Mouse (Mus musculus) forebrain, embryonic 12.5 days (tissue): ENCODE measurements at regions not wholly inside any gene's neighbourhood (a gene's known extent, or its start where the extent isn't known, plus 50 kb on each side); places are given as distances from the start of the nearest gene placed in this dataset.
"Not testable (repeated sequence)": the region's sequence is repeated elsewhere in the genome, so short reads cannot be mapped to it uniquely, and the experiment has no call there.

Experiments
- ATAC-seq: fragments of 200-750 bp; cut with Nextera tagmentation; 2 replicates; pipeline ENCODE4 v1.8.0; 2017; ENCODE audit warnings: moderate TSS enrichment; ENCODE audit not compliant: low FRiP score
- H3K27ac ChIP-seq: fragments of 300-500 bp; sonication (generic); 2 replicates; pipeline ENCODE4 v1.5.1; 2016; ENCODE audit warnings: mild to moderate bottlenecking
- H3K27me3 ChIP-seq: fragments of 300-500 bp; sonication (generic); 2 replicates; pipeline ENCODE4 v1.6.1; 2016; ENCODE audit warnings: mild to moderate bottlenecking
- H3K36me3 ChIP-seq: fragments of 300-500 bp; sonication (generic); replicated peaks from 2 replicates; pipeline ENCODE4 v1.6.1; 2016; ENCODE audit warnings: mild to moderate bottlenecking
- H3K4me1 ChIP-seq: fragments of 300-500 bp; sonication (generic); 2 replicates; pipeline ENCODE4 v1.6.1; 2016
- H3K4me2 ChIP-seq: fragments of 300-500 bp; sonication (generic); 2 replicates; pipeline ENCODE4 v1.6.1; 2016; ENCODE audit warnings: mild to moderate bottlenecking, moderate library complexity
- H3K4me3 ChIP-seq: fragments of 300-500 bp; sonication (generic); replicated peaks from 2 replicates; pipeline ENCODE4 v1.5.1; 2016; ENCODE audit warnings: mild to moderate bottlenecking
- H3K9ac ChIP-seq: fragments of 300-500 bp; sonication (generic); 2 replicates; pipeline ENCODE4 v1.6.1; 2016; ENCODE audit warnings: mild to moderate bottlenecking
- H3K9me3 ChIP-seq: fragments of 300-500 bp; sonication (generic); 2 replicates; pipeline ENCODE4 v1.6.1; 2016
- WGBS: fragments of 180-500 bp; shearing (Covaris S2); methylation state at CpG from one replicate; pipeline ENCODE4 v1.1.7; 2016; 5-methylcytosine and 5-hydroxymethylcytosine counted together

- Histone ChIP-seq H3K9ac (no peak overlapping the region), H3K4me1 (no peaks in the 10 kb centered on the region), H3K36me3 (no peaks in the 10 kb centered on the region), H3K9me3 (no peaks in the 10 kb centered on the region), H3K27ac (no peak overlapping the region), H3K27me3 (no peaks in the 10 kb centered on the region), H3K4me2 (no peak overlapping the region), H3K4me3 (no peak overlapping the region)
- no peak for ATAC-seq
- 98% methylated on average over 3 of the region's 3 CpGs for WGBS
Measured at GRCm38 (mm10) chr17:79523230-79523629, 88.4 kb upstream of the Rmdn2 start.

DNA sequence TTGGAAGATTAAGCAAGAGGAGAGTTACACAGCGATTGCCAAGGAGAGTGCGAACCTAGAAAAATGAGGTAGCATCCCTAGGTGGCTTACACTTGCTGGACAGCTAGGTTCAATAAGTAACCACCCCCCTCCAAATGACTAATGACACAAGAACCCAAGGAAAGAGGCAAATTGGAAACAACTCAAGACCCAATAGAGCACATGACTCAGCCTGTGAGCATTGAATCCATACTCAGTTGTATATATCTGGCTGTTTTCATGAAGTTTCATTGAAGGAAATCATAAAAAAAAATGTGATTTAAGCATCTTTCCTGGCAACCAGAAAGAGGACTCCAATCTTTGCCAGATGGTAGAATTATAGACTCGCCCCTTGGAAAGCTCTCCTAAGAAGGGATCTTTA, 84.3 kb upstream of the Rmdn2 start:
- H3K4me3 ChIP-seq, result no peak overlapping the region
- H3K9me3 ChIP-seq, result no peaks in the 10 kb centered on the region
- no peak overlapping the region for H3K9ac ChIP-seq
- ATAC-seq, result no peak
- H3K27me3 ChIP-seq, result no peaks in the 10 kb centered on the region
- no peaks in the 10 kb centered on the region for H3K36me3 ChIP-seq
- no peaks in the 10 kb centered on the region for H3K4me1 ChIP-seq
- no peak overlapping the region for H3K4me2 ChIP-seq
- no peak overlapping the region for H3K27ac ChIP-seq
- WGBS, result 84% methylated on average over 3 of the region's 3 CpGs

DNA sequence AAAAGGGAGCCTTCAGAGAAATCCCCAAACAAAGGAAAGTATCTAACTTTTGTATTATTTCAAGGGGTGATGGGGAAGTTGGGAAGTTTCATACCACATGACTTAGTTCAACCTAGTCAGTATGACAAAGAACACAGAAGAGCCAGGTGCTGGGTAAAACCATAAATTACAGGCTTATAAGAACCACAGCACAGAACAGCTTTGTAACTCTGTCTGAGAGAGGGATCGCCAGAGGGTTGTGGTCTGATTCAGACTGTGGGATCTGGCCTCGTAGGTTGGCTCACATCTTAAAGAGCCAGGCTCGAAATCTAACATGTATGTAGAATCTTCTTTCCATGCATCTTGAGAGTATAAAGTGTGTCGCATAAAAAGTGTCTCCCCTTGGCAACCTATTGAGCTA, 75.1 kb upstream of the Rmdn2 start:
- H3K36me3 ChIP-seq, result no peaks in the 10 kb centered on the region
- H3K4me1 ChIP-seq, result no peaks in the 10 kb centered on the region
- WGBS, result 80% methylated on average over 4 of the region's 4 CpGs
- no peak overlapping the region for H3K9ac ChIP-seq
- no peak overlapping the region for H3K4me3 ChIP-seq
- no peak overlapping the region for H3K27ac ChIP-seq
- no peaks in the 10 kb centered on the region for H3K9me3 ChIP-seq
- no peak for ATAC-seq
- H3K27me3 ChIP-seq, result no peaks in the 10 kb centered on the region
- H3K4me2 ChIP-seq, result no peak overlapping the region

DNA sequence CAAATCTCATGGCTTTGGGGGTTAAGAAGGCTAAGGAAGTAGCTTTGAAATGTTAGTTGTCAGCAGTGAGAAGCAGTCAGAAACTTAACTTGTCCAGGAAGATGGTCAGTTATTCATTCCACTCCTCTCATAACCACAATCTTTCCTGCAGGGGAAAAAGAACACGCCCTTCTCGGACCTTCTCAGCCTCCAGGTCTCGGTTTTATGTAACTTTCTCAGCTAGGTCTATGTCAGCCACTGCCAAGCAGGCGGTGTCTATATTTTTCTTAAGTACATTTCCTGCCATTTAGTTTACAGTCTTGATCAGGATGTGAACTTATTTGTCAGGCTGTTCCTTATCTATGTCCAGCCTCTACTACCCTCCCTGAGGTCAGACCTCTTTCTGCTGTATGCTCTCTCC, 72.9 kb upstream of the Rmdn2 start:
- Histone ChIP-seq H3K4me1 (no peaks in the 10 kb centered on the region), H3K27ac (no peak overlapping the region), H3K36me3 (no peaks in the 10 kb centered on the region), H3K27me3 (no peaks in the 10 kb centered on the region), H3K4me2 (no peak overlapping the region), H3K9ac (no peak overlapping the region), H3K4me3 (no peak overlapping the region), H3K9me3 (no peaks in the 10 kb centered on the region)
- no peak for ATAC-seq
- 81% methylated on average over 4 of the region's 4 CpGs for WGBS

- 82% methylated on average over 1 of the region's 1 CpGs for WGBS
- H3K4me1 ChIP-seq, result no peaks in the 10 kb centered on the region
- H3K9me3 ChIP-seq, result no peaks in the 10 kb centered on the region
- H3K27me3 ChIP-seq, result no peaks in the 10 kb centered on the region
- no peak overlapping the region for H3K9ac ChIP-seq
- no peak overlapping the region for H3K4me3 ChIP-seq
- H3K36me3 ChIP-seq, result no peaks in the 10 kb centered on the region
- H3K27ac ChIP-seq, result no peak overlapping the region
- no peak overlapping the region for H3K4me2 ChIP-seq
- no peak for ATAC-seq
Measured at GRCm38 (mm10) chr17:79540038-79540437, 71.6 kb upstream of the Rmdn2 start.

- H3K9me3 ChIP-seq, result no peaks in the 10 kb centered on the region
- no peaks in the 10 kb centered on the region for H3K4me1 ChIP-seq
- H3K9ac ChIP-seq, result no peak overlapping the region
- WGBS, result 91% methylated on average over 2 of the region's 2 CpGs
- H3K4me3 ChIP-seq, result no peak overlapping the region
- no peak overlapping the region for H3K27ac ChIP-seq
- H3K27me3 ChIP-seq, result no peaks in the 10 kb centered on the region
- no peaks in the 10 kb centered on the region for H3K36me3 ChIP-seq
- ATAC-seq, result no peak
- no peak overlapping the region for H3K4me2 ChIP-seq
Measured at GRCm38 (mm10) chr17:79540511-79540910, 71.2 kb upstream of the Rmdn2 start.

DNA sequence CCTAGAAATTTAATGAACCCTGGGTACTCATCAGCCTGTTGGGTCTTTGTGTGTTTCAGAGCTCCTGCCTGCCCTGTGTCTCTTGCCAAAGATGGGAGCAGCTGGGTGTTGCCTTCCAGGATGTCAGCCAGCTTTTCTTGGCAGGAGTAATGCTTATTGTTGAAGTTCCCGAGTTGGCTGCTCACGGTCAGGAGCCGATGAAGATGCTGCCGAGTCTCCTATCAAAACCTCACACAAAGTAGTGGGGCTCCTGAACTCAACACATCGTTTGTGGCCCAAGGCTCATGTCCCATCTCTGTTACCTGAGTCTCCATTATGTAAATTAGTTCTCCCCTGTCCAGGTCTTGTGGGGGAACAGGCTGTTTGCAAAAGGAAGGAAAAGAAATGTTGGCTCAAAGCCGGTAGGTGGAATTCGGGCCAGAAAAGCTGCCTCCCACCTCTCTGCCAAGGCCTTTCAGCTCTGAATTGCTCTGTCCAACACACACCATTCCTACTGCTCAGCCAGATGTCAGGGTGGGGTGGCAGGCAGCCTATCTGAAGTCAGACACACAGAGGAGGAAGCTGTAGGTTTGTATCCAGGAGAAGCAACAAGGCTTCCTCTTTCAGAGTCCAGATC, 67.6 kb upstream of the Rmdn2 start:
- Histone ChIP-seq H3K4me1 (no peaks in the 10 kb centered on the region), H3K27ac (no peak overlapping the region), H3K9me3 (no peaks in the 10 kb centered on the region), H3K27me3 (no peaks in the 10 kb centered on the region), H3K9ac (no peak overlapping the region), H3K4me2 (no peak overlapping the region), H3K4me3 (no peak overlapping the region), H3K36me3 (no peaks in the 10 kb centered on the region)
- ATAC-seq, result no peak
- WGBS, result 89% methylated on average over 7 of the region's 7 CpGs

- no peak overlapping the region for H3K9ac ChIP-seq
- no peak overlapping the region for H3K27ac ChIP-seq
- no peaks in the 10 kb centered on the region for H3K36me3 ChIP-seq
- ATAC-seq, result no peak
- no peaks in the 10 kb centered on the region for H3K9me3 ChIP-seq
- no peak overlapping the region for H3K4me2 ChIP-seq
- H3K4me1 ChIP-seq, result no peaks in the 10 kb centered on the region
- no peaks in the 10 kb centered on the region for H3K27me3 ChIP-seq
- 91% methylated on average over 2 of the region's 2 CpGs for WGBS
- no peak overlapping the region for H3K4me3 ChIP-seq
Measured at GRCm38 (mm10) chr17:79545878-79546277, 65.8 kb upstream of the Rmdn2 start.

DNA sequence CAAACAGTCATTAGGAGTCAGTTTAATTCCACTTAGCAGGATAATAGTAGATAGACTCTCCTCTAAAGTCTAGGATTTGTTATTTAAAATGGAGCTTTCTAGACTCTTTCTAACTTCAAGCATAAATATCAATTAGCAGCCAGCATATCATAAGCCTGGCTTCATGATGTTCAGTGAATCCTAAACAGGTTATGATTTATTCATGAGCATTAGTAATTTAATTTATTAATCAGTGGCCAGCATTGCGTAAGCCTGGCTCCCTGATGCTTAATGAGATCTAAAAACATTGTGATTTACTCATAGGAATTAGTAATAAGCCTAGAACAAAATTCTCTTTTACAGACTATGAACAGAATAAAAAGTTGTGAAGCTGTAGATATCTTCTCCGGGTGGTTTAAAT, 64.6 kb upstream of the Rmdn2 start:
- no peaks in the 10 kb centered on the region for H3K36me3 ChIP-seq
- H3K4me1 ChIP-seq, result no peaks in the 10 kb centered on the region
- no peaks in the 10 kb centered on the region for H3K9me3 ChIP-seq
- 70% methylated on average over 2 of the region's 2 CpGs for WGBS
- no peaks in the 10 kb centered on the region for H3K27me3 ChIP-seq
- no peak overlapping the region for H3K9ac ChIP-seq
- ATAC-seq, result no peak
- no peak overlapping the region for H3K27ac ChIP-seq
- H3K4me3 ChIP-seq, result no peak overlapping the region
- H3K4me2 ChIP-seq, result no peak overlapping the region

- H3K9ac ChIP-seq, result no peak overlapping the region
- H3K9me3 ChIP-seq, result no peaks in the 10 kb centered on the region
- no peaks in the 10 kb centered on the region for H3K27me3 ChIP-seq
- no peak overlapping the region for H3K4me3 ChIP-seq
- no peaks in the 10 kb centered on the region for H3K4me1 ChIP-seq
- H3K27ac ChIP-seq, result no peak overlapping the region
- no peak overlapping the region for H3K4me2 ChIP-seq
- H3K36me3 ChIP-seq, result no peaks in the 10 kb centered on the region
- WGBS, result 91% methylated on average over 3 of the region's 3 CpGs
- ATAC-seq, result no peak
Measured at GRCm38 (mm10) chr17:79547524-79547923, 64.1 kb upstream of the Rmdn2 start.

DNA sequence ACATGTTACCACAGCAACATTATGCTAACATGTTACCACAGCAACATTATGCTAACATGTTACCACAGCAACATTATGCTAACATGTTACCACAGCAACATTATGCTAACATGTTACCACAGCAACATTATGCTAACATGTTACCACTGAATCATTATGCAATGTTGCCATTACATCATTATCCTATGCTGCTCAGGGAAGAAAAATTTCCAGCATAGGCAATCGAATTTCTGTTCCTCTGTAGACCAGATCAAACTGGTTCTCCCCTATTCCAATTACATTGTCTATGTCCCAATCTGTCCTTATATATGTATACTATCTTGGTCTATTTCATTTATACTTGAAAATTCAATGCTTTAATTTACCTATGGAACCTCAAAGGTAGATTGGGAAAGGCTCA, 61.3 kb upstream of the Rmdn2 start:
- not testable (repeated sequence) for H3K36me3 ChIP-seq, H3K4me2 ChIP-seq, H3K9ac ChIP-seq, H3K4me3 ChIP-seq, H3K27me3 ChIP-seq, H3K9me3 ChIP-seq, H3K4me1 ChIP-seq, ATAC-seq, H3K27ac ChIP-seq
- 78% methylated on average over 1 of the region's 1 CpGs for WGBS

DNA sequence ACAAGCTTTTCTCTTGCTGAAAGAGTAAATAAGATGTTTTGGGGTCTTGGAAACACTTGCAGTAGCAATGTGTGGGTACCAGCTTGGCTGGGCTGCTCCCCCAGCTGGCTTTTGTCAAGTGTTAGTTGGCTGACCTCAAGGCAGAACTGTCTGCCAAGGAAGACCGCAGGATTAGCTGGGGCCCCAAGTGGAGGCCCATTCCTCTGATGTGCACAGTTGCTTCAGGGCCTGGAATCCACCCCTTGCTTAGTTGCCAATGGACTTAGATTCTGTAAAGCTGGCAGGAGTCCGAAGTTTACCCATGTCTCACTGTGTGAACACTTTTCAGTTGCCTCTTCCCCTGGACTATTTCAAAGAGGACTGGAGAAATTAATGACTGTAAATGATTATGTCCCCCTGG, 57.8 kb upstream of the Rmdn2 start:
- no peak overlapping the region for H3K4me3 ChIP-seq
- WGBS, result 89% methylated on average over 2 of the region's 2 CpGs
- ATAC-seq, result no peak

GRCm38 (mm10) chr17:79555593-79555992, 56.1 kb upstream of the Rmdn2 start:
- no peak overlapping the region for H3K27ac ChIP-seq
- H3K27me3 ChIP-seq, result no peaks in the 10 kb centered on the region
- H3K4me3 ChIP-seq, result no peak overlapping the region
- 0 out of 2 replicates have a peak, but pooled peaks cover 8% of the 10 kb centered on the region for H3K9me3 ChIP-seq
- H3K4me1 ChIP-seq, result no peaks in the 10 kb centered on the region
- 73% methylated on average over 1 of the region's 1 CpGs for WGBS
- no peak overlapping the region for H3K9ac ChIP-seq
- no peak for ATAC-seq
- no peak overlapping the region for H3K4me2 ChIP-seq
- no peaks in the 10 kb centered on the region for H3K36me3 ChIP-seq

More for the DNA sequence above, 57.8 kb upstream of the Rmdn2 start:
- Histone ChIP-seq H3K27me3 (no peaks in the 10 kb centered on the region), H3K4me1 (no peaks in the 10 kb centered on the region), H3K36me3 (no peaks in the 10 kb centered on the region), H3K4me2 (no peak overlapping the region), H3K9ac (no peak overlapping the region), H3K27ac (no peak overlapping the region), H3K9me3 (no peaks in the 10 kb centered on the region)
